Mouse (Mus musculus) ES-CJ7 (cell line): Measurements from ENCODE around the gene Creb5.

Source experiments
- DNase-seq: peaks from one replicate; pipeline ENCODE4 v3.0.0; 2011; ENCODE audit warnings: low read depth, low spot score

Gene Creb5

DNA sequence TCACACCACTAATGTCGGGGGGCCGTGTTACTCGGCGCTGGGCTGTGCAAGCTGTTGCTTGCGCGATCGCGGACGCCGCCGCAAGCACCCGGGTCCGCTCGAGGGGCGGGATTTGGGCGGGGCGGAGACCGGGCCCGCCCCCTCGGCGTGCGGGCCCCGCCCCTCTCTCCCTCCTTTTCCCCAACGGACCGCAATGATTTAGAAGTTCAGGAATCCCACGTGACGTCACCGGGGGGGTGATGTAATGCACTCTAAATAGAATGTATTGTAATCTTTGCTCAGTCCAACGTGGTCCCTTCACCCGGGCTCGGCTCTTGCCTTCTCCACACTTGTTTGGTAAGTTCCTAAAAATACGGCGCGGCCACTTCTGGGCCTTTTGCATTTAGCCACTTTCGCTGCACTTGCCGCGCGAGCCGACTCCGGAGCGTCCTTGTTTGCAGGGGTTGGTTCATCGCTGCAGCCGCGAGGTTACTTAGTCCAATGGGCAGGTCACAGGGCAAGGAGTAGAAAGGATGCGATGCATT lies at the start of gene Creb5:
Gene Creb5, plus strand, starts transcription at position 233 of the 524 bp plus-strand sequence.
- peak; percentile 89 for DNase-seq

GRCm38 (mm10) chr6:53259841-53260240 lies 27.2 kb upstream of the Creb5 start:
- no peak for DNase-seq

GRCm38 (mm10) chr6:53262401-53262800 lies 24.7 kb upstream of the Creb5 start:
- no peak for DNase-seq

GRCm38 (mm10) chr6:53267036-53267435 lies 20.0 kb upstream of the Creb5 start:
- DNase-seq, result peak; percentile 17

- no peak for DNase-seq
Observed at GRCm38 (mm10) chr6:53267732-53268505, 19.2 kb upstream of the Creb5 start.

- no peak for DNase-seq
Observed at GRCm38 (mm10) chr6:53271216-53271615, 15.9 kb upstream of the Creb5 start.

- DNase-seq, result no peak
Observed at GRCm38 (mm10) chr6:53271636-53272035, 15.4 kb upstream of the Creb5 start.

DNA sequence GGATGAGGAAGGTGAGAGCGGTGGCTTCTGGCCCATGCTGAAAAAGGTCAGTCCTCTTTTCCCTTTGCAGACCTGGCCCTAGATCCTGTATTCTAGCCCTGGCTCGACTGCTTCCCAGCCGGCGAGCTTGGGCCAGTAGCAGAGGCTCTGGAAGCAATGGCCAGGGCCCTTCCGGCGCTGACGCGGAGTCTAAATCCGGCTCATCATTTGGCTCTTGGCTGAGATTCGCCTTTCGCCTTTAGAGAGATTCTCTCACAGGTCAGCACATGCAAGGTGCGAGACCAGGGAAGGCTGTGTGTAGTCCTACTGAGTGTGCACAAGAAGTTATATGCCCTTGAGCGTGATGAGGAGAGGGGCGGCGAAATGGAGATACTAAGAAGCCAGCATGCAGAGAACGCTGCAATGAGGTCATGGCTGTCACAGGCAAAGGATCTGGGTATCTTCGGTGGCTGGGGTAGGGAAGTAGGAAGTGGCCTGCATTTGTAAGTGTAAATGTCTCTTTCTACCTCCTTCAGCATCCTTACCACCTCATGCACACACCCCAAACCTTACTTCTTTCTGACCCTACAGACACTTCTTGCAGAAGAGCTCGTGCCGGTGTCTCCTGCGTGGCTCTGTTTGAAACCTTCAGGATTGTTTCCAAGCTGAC lies 557 bp upstream of the Creb5 start:
- peak; percentile 17 for DNase-seq

DNA sequence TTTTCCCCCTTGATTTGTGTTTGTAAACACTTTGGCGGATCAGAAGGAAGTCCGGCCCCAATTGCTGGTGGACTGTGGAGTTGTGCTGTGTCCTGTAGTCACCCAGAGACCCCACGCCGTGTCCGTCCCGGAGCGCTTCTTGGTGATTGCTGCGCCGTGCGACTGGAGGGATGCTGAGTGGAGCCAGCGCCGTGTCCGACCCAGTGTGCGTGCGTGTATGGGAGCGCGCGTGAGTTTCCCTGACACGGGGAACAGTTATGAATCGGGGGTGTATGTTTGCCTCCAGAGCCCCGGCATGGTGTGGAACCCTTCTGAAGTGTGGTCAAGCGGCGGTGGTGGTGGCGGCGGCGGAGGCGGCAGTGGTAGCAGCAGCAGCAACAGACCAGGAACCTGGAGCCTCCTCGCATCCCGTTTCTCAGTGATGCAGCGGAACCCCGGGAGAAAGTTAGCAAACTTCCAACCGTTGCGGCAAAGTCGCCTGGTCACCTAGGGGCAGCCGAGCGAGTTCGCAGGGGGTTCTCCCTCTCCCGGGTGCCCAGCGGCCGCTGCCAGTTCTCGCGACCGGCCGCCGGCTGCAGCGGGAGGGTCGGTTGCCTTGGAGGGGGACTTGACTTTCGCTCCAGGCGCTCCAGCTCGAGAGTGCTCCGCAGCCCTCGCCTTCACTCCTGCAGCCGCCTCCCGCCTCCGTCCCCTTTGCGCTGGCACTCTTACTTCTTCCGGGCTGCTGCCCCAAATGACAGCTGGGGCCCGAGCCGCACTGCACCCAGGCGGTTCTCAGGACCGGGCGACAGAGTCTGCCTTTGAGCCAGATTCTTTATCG lies 702 bp downstream of the Creb5 start:
- DNase-seq, result peak; percentile 63

DNA sequence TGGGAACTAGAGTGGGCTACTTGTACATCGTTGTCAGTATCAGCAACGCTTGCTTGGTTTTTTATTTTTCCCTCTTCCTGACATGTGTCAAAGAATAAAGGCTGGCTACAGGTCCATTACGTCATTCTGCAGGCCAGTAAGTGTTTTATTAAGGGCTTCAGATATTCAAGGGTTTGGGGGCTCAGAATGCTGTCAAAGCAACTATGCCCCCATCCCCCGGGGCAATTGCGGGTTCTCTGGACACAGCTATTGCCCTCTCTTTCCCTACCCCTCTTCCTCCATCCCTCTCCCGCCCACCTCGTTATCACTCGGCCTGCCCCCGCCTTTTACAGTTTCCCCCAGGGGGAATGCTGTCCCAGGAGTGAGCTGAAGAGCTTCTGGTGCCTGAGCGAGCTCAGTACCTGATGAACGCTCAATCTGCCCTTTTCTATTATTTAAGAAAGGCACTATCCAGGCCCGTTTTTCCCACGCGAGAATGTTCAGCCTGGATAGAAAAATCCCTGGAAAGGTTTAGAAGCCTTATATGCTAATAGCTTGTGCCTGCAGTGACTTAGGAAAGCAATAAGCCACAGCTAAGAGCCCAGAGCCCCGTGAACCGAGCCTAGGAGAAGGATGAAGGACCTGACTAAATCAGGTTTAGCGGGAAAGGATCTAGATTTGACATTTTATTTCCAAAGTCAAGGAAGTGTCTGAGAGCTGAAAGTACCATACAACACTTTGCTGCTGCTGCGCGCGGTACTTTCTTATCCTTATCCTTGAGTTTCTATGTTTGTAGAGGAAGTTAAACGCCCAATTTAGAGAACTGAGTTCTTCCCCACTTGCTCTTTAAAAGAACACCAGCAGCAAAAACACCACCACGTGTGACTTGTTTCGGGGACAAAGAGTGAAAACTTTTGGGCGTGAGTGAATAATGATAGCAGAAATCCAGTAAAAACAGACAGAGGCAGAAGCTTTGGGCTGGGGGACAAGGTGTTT lies 1.8 kb downstream of the Creb5 start:
- no peak for DNase-seq

GRCm38 (mm10) chr6:53289659-53290058 lies 2.6 kb downstream of the Creb5 start:
- no peak for DNase-seq

DNA sequence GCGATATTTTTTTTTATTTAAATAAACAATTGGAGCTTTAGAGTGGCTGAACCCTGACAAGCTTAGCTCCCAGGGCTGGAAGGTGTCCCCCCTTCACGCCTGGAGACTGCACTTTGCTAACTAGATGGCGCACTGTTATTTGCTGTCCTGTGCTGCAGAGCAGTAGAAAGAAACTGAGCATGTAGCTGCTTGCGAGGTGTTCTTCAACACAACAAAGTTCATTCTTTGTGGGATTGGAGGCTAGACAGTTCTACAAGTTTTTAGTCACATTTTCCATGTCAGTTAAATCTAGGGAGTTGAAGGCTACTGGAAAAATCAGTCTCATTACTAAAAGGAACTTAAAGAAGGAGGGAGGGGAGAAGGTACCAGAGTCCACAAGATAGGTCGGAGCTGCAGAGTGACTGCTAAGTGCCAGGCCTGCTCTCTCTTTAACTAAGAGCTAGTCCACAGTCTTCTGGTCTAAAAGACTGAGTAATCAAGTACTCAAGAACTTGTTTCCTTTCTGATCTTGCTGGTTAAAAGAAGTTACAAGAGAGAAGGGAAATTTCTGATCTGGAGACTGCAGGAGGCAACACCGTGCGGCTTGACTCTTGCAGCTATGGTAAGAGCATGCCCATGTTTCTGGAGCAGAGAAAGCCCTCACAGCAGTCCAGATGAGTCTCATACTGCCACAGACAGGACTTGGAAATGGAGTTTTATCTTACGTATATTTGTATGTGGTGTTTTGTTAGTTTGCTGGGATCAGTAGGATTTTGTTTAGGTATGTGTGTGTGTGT lies 3.3 kb downstream of the Creb5 start:
- no peak for DNase-seq

GRCm38 (mm10) chr6:53292931-53293330 lies 5.9 kb downstream of the Creb5 start:
- no peak for DNase-seq

GRCm38 (mm10) chr6:53297851-53298250 lies 10.8 kb downstream of the Creb5 start:
- DNase-seq, result no peak

- no peak for DNase-seq
Observed at GRCm38 (mm10) chr6:53304201-53304600, 17.1 kb downstream of the Creb5 start.

- DNase-seq, result no peak
Observed at GRCm38 (mm10) chr6:53306156-53306555, 19.1 kb downstream of the Creb5 start.

DNA sequence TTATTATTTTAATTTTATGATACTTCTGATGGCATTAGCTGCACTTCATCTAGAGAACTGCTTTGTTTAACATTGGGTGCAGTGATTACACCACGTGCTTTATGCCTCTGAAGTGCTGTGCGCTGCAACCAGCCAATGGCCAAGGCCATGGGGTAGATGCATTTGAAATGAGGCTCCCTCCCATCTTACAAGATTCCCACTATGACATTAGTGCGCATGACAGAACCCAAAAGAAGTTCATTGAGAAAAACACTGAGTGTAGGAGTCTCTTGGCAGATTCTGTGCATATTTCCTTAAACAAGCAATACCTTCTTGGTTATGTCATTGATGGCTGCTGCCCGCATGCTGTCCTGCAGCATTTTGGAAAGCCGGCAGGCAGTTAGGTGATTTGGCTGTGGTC lies 19.6 kb downstream of the Creb5 start:
- DNase-seq, result no peak

- DNase-seq, result no peak
Observed at GRCm38 (mm10) chr6:53308684-53309083, 21.6 kb downstream of the Creb5 start.

DNA sequence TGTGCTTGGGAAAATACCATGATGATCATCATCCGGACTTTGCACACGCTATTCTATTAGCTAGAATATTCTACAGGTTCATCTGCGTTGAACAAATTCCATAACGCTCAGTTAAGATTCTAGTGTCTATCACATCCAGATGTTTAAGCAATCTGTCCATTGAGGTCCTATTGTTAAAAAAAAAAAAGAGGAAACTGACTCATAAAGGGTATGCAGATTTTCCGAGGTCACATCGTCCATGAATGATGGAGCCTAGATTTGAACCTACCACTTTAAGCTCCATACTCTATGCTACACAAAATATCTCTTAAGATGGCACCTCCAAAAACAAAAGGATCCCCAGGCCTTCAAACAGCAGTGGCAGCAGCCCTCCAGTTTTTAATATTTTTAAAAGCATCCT lies 26.5 kb downstream of the Creb5 start:
- DNase-seq, result no peak

DNA sequence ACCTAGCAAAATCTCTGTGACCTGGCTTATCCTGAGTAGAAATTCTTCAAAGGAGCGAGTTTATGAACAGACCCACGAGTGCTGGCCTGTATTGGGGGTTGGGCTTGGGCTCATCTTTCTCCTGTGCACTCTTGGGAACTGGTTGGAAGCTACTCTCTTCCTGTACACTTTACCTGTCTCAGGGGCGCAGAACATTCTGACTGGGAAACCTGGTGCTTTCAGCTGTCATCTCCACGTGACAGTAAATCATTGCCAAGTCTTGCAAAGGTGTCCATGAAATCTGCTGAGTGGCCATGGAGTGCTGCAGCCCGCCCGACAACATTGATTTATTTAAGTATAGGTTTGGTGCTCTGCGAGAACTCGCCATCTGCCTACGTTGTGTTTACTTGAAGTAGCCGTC lies 27.1 kb downstream of the Creb5 start:
- DNase-seq, result no peak
